Mouse (Mus musculus): ENCODE results near the gene Pias3. TPM values are rescaled to one million over a fixed set of nuclear protein-coding genes. Genes with fewer than 3 reads are reported as not detected.
"Not testable (repeated sequence)": the region's sequence is repeated elsewhere in the genome, so short reads cannot be mapped to it uniquely, and the experiment has no call there.

Pias3 gene
- 36.4 and 58.3 TPM in 2 replicates for polyA plus RNA-seq (2016; fragmentation: Nextera tagmentation; extraction: Ambion mirVana)

- H3K27me3 ChIP-seq (ENCODE audit: low read depth, poor library complexity, severe bottlenecking) = no peaks in the 10 kb centered on the region
- under 1% methylated on average over 35 of the region's 35 CpGs for WGBS
- H3K36me3 ChIP-seq = peaks cover 21% of the 10 kb centered on the region
- peak within 1 kb of the TSS; percentile 95 for H3K4me3 ChIP-seq
- H3K9me3 ChIP-seq (replicated peaks) = no peaks in the 10 kb centered on the region
- peak within 1 kb of the TSS; percentile 98 for H3K27ac ChIP-seq
- peak; percentile 85 for DNase-seq (ENCODE audit: low spot score)
- H3K4me1 ChIP-seq = peaks cover 38% of the 10 kb centered on the region
Observed at GRCm38 (mm10) chr3:96696198-96696765, at the start of gene Pias3. Pias3 (plus strand) TSS chr3:96696384.

GRCm38 (mm10) chr3:96647365-96647764, 48.8 kb upstream of the Pias3 start:
- no peaks in the 10 kb centered on the region for H3K27me3 ChIP-seq (ENCODE audit: low read depth, poor library complexity, severe bottlenecking)
- H3K36me3 ChIP-seq = peaks cover 30% of the 10 kb centered on the region
- WGBS = 82% methylated on average over 3 of the region's 3 CpGs
- no peaks in the 10 kb centered on the region for H3K9me3 ChIP-seq (replicated peaks)
- DNase-seq (ENCODE audit: low spot score) = no peak
- peaks cover 3% of the 10 kb centered on the region for H3K4me1 ChIP-seq
- H3K27ac ChIP-seq = no peak overlapping the region
- H3K4me3 ChIP-seq = no peak overlapping the region

DNA sequence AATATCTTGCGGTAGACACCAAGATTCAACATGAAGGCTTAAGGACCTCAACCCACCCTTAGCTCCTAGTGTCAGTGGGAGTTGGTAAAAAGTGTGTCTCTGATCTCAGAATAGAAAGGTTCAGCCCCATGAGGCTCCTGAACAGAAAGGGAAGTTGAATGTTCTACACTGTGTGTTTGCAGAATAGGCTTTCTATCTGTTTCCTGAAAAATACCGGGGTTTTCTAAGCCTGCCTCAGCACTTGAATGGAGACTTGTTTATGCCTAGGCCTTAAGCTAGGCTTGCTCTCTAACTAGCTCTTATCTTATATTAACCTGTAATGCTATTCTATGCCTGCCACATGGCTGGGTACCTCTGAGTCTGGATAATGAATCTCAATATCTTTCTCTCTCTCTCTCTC, 35.3 kb upstream of the Pias3 start:
- 81% methylated on average over 2 of the region's 2 CpGs for WGBS

GRCm38 (mm10) chr3:96662731-96663316, 33.4 kb upstream of the Pias3 start:
- 50% methylated on average over 8 of the region's 8 CpGs for WGBS
- H3K27ac ChIP-seq = peak overlapping the region; percentile 66
- H3K9me3 ChIP-seq (replicated peaks) = no peaks in the 10 kb centered on the region
- peaks cover 14% of the 10 kb centered on the region for H3K4me1 ChIP-seq
- 0 out of 2 replicates have a peak, but pooled peaks cover 3% of the 10 kb centered on the region for H3K27me3 ChIP-seq (ENCODE audit: low read depth, poor library complexity, severe bottlenecking)
- H3K4me3 ChIP-seq = peak overlapping the region; percentile 42
- no peak for DNase-seq (ENCODE audit: low spot score)
- no peaks in the 10 kb centered on the region for H3K36me3 ChIP-seq

More for the DNA sequence above, 35.3 kb upstream of the Pias3 start:
- H3K4me1 ChIP-seq = peaks cover 14% of the 10 kb centered on the region
- peaks cover 9% of the 10 kb centered on the region; the same call in 1 of the 2 replicates for H3K36me3 ChIP-seq
- H3K27me3 ChIP-seq (ENCODE audit: low read depth, poor library complexity, severe bottlenecking) = 0 out of 2 replicates have a peak, but pooled peaks cover 3% of the 10 kb centered on the region
- H3K27ac ChIP-seq = no peak overlapping the region
- DNase-seq (ENCODE audit: low spot score) = no peak
- H3K4me3 ChIP-seq = no peak overlapping the region
- no peaks in the 10 kb centered on the region for H3K9me3 ChIP-seq (replicated peaks)

DNA sequence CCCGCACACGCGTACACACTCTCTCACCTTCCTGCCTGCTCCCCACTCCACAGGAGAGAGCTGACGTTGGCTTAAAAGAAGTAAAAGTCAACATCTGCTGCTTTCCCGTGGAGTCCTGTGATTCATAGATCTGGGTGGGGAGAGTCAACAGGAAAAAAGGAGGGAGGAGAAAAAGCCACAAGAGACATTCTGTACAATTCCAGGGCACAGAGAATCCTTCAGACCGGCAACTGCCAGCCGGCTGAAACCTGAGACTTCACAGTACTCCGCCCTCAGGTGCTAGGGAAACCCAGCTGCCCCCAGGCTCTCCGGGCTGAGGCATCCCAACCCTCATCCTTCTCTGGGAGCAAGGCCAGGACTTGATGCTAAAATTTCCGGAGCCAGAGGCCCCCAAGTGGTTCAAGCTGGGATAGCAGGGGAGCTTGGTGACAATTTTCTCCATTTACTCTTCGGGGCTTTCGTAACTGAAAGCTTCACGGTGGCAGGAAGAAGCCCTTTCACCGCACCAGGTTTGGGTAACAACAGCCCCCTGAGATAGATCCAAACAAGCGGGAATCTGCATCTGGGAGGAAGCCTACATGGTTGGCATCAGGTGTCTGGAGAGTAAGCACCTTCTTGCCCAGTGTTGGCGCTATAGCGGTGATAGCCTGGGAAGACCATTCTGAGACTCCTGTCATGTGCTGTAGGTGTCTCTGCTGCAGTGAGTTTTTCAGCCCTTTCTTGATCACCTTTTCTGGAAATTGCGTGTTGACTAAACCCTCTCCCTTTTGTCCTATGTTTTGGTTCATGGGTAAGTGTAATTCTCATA, 32.5 kb upstream of the Pias3 start:
- Histone ChIP-seq H3K4me3 (peak overlapping the region; percentile 42), H3K27me3 (ENCODE audit: low read depth, poor library complexity, severe bottlenecking) (0 out of 2 replicates have a peak, but pooled peaks cover 3% of the 10 kb centered on the region), H3K9me3 (replicated peaks) (no peaks in the 10 kb centered on the region), H3K4me1 (peaks cover 14% of the 10 kb centered on the region), H3K27ac (peak overlapping the region; percentile 66), H3K36me3 (no peaks in the 10 kb centered on the region)
- 8% methylated on average over 17 of the region's 18 CpGs for WGBS
- peak; percentile 88 for DNase-seq (ENCODE audit: low spot score)

- not testable (repeated sequence) for H3K4me3 ChIP-seq; H3K27me3 ChIP-seq (ENCODE audit: low read depth, poor library complexity, severe bottlenecking); H3K9me3 ChIP-seq (replicated peaks); H3K36me3 ChIP-seq; DNase-seq (ENCODE audit: low spot score); H3K27ac ChIP-seq
- WGBS = 89% methylated on average over 7 of the region's 7 CpGs
- H3K4me1 ChIP-seq = peaks cover 26% of the 10 kb centered on the region
Observed at GRCm38 (mm10) chr3:96665732-96666363, 30.3 kb upstream of the Pias3 start.

- no peak for DNase-seq (ENCODE audit: low spot score)
- no peak overlapping the region for H3K27ac ChIP-seq
- peaks cover 26% of the 10 kb centered on the region for H3K4me1 ChIP-seq
- H3K4me3 ChIP-seq = no peak overlapping the region
- no peaks in the 10 kb centered on the region for H3K36me3 ChIP-seq
- no peaks in the 10 kb centered on the region for H3K9me3 ChIP-seq (replicated peaks)
- 91% methylated on average over 5 of the region's 5 CpGs for WGBS
- peaks cover 21% of the 10 kb centered on the region for H3K27me3 ChIP-seq (ENCODE audit: low read depth, poor library complexity, severe bottlenecking)
Observed at GRCm38 (mm10) chr3:96666916-96667315, 29.3 kb upstream of the Pias3 start.

DNA sequence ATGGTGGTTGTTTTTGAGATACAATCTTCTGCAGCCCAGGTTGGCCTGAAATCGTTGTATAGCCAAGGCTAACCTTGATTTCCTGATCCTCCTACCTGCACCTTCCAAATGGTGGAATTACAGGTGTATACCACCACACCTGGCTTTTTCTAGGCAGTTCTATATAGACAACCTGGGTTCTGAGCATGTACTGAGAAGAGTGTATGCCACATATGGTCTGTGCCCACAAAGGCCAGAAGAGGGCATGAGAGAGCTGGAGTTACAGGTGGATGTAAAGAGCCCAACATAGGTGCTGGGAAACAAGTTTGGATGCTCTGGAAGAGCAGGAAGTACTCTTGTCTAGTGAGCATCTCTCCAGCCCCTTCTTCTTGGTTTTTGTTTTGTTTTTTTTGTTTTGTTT, 28.9 kb upstream of the Pias3 start:
- H3K27me3 ChIP-seq (ENCODE audit: low read depth, poor library complexity, severe bottlenecking) = peaks cover 23% of the 10 kb centered on the region
- H3K4me1 ChIP-seq = peaks cover 26% of the 10 kb centered on the region
- 37% methylated on average over 1 of the region's 1 CpGs for WGBS
- no peak overlapping the region for H3K27ac ChIP-seq
- H3K9me3 ChIP-seq (replicated peaks) = no peaks in the 10 kb centered on the region
- H3K4me3 ChIP-seq = no peak overlapping the region
- H3K36me3 ChIP-seq = no peaks in the 10 kb centered on the region
- DNase-seq (ENCODE audit: low spot score) = no peak

- Histone ChIP-seq H3K36me3 (no peaks in the 10 kb centered on the region), H3K27me3 (ENCODE audit: low read depth, poor library complexity, severe bottlenecking) (peaks cover 21% of the 10 kb centered on the region), H3K4me3 (no peak overlapping the region), H3K9me3 (replicated peaks) (no peaks in the 10 kb centered on the region), H3K4me1 (peaks cover 18% of the 10 kb centered on the region), H3K27ac (no peak overlapping the region)
- 94% methylated on average over 5 of the region's 5 CpGs for WGBS
- DNase-seq (ENCODE audit: low spot score) = no peak
Observed at GRCm38 (mm10) chr3:96668424-96669067, 27.6 kb upstream of the Pias3 start.

DNA sequence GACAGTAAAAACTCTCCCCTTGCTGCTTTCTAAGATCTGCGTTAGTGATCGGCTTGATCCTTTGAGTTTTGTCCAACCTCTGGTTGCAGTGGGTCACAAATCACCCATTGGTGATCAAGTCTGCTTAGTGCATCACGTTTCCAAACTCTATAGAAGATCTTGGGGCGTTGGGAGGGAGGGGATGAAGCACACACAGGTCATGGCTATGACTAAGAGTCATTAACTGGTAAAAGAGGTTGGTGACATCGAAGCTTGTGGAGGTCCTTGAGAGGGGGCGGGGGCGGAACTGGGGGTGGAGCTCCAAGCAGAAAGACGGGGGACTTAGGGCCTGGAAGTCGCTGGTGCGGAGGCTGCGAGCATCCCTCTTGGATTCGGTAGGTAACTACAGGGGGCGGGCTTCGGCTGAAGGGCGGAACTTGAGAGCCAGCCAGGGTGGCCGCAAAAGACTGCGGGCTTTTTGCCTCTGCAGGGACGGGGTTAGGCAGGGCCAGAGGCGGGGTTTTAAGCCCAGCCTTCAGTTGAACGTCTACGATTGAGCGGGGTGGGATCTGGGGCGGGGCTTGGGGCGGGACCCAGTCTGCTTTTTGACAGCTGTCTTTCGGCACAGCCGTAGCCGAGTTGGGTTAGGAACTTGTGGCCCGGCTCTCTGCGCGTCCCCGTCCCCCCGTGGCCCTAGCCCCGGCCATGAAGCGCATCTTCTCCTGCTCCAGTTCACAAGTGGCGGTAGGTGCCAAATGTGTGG, 26.3 kb upstream of the Pias3 start, which contains the start of gene Ankrd35:
Ankrd35 (plus strand) TSS at position 405 of the 742 bp plus-strand sequence.
- Histone ChIP-seq H3K27ac (peak within 1 kb of the TSS; percentile 36; the same call in 1 of the 2 replicates), H3K9me3 (replicated peaks) (no peaks in the 10 kb centered on the region), H3K36me3 (no peaks in the 10 kb centered on the region), H3K4me3 (peak within 1 kb of the TSS; percentile 48), H3K4me1 (peaks cover 22% of the 10 kb centered on the region), H3K27me3 (ENCODE audit: low read depth, poor library complexity, severe bottlenecking) (peaks cover 21% of the 10 kb centered on the region)
- WGBS = 6% methylated on average over 35 of the region's 35 CpGs
- DNase-seq (ENCODE audit: low spot score) = peak; percentile 84

DNA sequence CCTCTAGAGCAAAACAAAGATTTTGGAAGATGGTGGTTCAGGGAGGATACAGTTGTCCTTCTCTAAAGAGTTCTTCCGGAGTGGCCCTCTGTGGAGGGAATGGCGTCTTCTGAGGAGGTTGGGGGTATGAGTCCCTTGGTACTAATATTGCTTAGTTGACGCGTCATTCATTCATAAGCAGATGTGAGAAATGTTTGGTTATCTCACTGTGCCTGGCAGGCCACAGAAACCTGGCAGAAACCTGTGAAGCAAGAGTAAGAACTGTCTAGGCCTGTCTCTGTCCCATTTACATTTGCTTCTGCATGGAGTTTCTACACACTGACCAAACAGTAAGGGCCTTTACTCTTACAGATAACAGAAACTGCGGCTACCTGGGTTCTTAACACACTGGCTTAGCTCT, 24.7 kb upstream of the Pias3 start:
- Histone ChIP-seq H3K4me3 (no peak overlapping the region), H3K4me1 (peaks cover 29% of the 10 kb centered on the region), H3K9me3 (replicated peaks) (no peaks in the 10 kb centered on the region), H3K27ac (no peak overlapping the region), H3K36me3 (no peaks in the 10 kb centered on the region), H3K27me3 (ENCODE audit: low read depth, poor library complexity, severe bottlenecking) (peaks cover 21% of the 10 kb centered on the region)
- 95% methylated on average over 5 of the region's 5 CpGs for WGBS
- DNase-seq (ENCODE audit: low spot score) = no peak

DNA sequence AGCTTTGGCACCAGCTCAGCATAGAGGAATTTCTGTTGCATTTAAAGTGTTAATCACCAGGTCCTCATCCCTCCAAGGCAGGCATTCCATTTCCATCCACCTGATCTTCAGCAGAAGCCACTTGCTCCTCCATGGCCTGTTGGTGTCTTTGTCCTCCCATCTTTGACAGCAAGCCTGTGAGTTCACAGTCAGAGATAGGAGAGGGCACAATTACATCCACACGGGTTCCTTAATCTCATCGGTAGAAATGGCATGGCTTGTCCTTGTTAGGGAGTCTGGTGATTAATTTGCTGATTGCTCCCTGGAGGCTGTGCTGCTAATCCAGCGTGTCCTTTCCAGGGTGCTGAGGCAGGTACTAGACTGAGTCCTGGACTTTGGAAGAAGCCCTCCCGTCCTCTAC, 22.7 kb upstream of the Pias3 start:
- Histone ChIP-seq H3K9me3 (replicated peaks) (no peaks in the 10 kb centered on the region), H3K36me3 (no peaks in the 10 kb centered on the region), H3K27me3 (ENCODE audit: low read depth, poor library complexity, severe bottlenecking) (peaks cover 31% of the 10 kb centered on the region), H3K27ac (no peak overlapping the region), H3K4me1 (peaks cover 29% of the 10 kb centered on the region), H3K4me3 (no peak overlapping the region)
- 74% methylated on average over 4 of the region's 4 CpGs for whole genome bisulfite sequencing
- DNase-seq (ENCODE audit: low spot score) = no peak
